Mouse (Mus musculus): ENCODE measurements around the gene Acss1.
A peak's percentile ranks its signal among the peaks of the same experiment; 100 is the strongest.

The Acss1 gene

DNA sequence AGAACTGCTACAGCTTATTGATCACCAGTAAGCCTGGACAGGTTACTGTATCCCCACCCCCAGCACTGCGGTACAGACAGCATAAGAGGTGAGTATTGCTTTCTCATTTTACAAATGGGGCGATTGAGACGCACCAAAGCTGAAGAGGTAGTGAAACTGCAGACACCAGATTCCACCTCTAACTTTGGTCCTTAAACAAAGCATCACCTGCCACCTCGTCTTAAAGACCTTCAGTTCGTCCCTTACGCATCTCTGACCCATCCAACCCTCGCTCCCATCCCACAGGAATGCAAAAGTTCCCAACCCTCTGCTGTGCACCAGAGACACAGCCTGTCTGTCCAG is 1.6 kb downstream of the Acss1 start:
- no peak for DNase-seq (ENCODE audit: low read depth, low spot score)

DNA sequence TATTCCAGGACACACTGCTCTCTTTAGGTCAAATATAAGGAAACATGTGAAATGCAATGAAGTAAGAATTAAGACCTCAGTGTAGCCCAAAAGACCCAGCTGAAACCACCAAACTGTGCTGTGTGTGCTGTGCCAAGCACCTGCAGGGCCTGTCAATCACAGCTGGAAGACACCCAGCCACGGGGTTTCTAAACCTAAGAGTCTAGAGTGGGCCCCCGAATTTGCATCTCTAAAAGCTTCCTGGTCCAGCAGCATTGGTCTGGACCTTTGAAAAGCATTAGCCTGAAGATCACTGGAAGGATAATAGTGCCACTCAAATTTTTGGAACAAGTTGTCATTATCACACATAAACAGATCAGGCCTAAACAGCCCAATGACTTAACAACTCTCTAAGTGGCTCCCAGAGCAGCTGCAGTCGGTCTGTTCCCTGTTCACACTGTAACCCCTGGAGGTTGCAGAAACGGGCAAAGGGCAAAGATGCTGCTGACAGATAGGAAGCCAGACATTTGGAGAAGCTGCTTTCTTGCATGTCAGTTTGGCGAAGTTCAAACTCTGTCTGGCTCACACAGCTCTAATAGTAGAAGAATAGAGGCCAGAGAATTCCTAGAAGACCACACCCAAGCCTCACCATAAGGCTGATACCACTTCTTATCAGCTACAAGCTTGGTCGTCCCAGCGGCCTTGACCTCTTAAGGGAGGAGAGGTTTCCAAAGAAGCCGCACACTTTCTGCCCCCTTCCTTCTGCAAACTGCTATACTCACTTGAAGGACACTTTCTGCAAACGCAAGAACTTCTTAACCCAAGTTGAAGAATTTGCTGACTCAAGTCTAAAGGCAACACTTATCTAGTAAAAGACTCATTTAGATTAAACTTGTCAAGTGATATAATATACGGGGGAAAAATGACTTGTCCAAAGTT is 2.5 kb downstream of the Acss1 start:
- DNase-seq (ENCODE audit: low read depth, low spot score), result no peak

DNA sequence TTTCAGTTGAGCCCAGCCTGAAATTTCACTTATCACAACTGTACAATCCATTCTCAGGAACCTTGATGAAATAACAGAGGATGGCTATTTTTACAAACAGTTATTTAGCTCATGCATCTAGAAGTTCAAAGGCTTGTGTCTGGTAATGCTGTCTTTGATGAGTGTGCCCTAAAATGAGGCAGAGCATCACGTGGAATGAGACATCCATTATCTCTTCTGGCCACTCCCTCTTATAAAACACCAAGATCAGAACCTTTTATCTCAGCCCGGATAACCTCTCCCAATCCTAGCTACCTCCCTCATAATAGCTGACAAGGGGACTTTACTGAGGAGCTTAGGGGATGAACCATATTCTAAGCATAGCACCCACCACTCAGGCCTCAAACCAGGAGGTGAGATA is 3.3 kb downstream of the Acss1 start:
- DNase-seq (ENCODE audit: low read depth, low spot score), result no peak

DNA sequence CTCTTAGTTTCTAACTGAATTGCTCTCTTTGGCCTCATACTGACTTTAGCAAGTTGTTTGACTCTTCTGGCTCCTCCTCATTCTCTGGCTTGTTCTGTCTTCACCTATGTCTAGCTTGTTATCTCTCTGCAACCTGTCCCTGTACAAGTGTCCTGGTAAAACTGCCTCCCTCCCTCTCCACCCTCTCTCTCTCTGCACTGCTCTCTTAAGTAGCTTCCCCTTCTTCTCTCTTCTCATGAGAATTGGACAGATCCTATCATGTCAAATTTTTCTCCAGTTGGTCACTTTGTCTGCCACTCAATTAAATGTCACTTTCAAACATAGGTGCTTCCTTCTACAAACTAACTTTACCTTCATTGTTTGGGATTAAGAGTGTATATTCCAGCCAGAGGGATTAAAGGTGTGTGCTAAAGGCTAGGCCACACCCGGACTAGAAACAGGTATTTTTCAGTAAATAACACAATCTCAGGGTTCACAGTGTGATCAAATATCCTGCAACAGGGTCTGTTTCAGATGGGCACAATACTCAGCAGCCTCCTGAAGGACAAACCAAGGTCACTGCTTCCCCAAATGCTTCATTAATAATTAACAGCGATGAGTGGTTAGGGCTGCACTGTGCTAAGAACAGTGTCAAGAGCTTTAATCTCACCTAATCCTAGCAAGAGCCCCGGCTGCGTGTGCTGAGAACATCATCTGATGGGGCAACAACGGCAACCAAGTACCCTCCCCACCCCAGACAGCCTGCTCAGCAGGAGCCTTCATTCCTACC is 4.0 kb downstream of the Acss1 start:
- DNase-seq (ENCODE audit: low read depth, low spot score), result peak; percentile 31

DNA sequence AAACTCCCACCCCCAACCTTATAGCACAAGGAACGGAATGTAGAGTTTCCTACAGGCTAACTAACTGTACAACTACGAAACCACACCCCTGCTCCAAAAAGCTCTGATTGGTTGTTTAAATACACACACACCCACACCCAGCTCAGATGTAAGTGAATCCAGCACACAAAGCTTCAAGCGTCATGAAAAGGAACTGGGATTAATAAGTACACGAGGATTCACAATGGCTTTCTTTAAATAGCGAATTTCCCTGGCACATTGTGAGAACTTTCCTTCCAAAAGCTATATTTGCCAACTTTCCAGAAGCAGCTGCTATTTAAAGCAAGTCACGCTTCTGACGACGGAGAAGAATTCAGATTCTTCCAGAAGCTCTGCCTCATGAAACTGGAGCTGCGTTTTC is 5.0 kb downstream of the Acss1 start:
- no peak for DNase-seq (ENCODE audit: low read depth, low spot score)

- DNase-seq (ENCODE audit: low read depth, low spot score), result no peak
These were observed 6.3 kb downstream of the Acss1 start for GRCm38 (mm10) chr2:150662007-150662406.

DNA sequence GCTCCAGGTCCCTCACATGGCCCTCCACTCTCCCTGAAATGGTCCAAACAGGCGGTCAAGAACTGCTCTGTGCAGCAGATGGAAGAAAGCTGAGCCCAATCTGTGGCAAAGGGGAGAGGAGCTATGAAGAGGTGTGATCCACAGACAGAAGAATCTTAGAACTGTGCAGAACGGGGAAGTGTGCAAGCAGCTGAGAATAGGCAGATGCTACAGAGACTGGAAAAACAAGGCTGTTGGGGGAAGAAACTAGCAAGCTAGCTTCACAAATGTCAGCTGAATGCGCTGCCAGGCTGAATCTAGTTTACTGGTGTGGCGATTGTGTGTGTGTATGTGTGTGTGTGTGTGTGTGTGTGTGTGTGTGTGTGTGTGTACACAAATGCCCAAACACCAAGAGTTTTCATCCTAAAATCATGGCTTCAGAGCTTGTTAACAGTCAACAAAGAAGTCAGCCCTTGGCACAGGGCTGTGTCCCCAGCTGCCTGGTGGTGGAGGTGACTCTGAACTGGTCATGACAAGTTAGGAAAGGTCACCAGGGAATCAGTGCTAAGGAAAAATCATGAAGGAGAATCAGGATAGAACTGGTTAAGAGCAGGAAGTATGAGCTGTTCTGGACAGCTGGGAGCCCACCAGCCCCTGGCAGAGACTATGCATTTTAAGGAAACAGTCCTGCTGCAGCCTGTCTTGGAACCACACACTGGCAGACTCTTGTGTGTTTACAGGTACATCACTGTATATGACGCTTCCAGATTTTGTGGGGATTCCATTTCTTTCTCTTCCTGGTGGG is 7.4 kb downstream of the Acss1 start:
- DNase-seq (ENCODE audit: low read depth, low spot score), result peak; percentile 56

- peak; percentile 62 for DNase-seq (ENCODE audit: low read depth, low spot score)
These were observed 8.3 kb downstream of the Acss1 start for GRCm38 (mm10) chr2:150660049-150660448.

- peak; percentile 89 for DNase-seq (ENCODE audit: low read depth, low spot score)
These were observed 11.1 kb downstream of the Acss1 start for GRCm38 (mm10) chr2:150656975-150657768.

DNA sequence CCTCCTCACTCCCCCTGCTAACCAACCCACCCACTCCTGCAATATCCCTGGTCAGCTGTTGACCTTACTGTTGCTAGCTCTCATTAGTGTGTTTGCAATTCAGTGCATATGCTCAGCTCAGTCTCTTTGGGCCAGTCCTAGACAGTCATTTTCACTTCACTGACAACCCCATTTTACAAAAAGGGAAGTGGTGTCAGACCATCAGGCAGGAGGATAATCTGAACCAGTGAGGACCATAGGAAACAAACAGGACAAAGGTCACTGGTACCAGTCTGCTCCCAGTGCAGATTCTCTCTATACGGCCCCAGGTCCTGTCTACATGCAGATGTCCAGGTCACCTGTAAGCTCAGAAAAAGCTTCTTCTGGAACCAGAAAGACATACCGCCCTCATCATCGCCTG is 12.2 kb downstream of the Acss1 start:
- DNase-seq (ENCODE audit: low read depth, low spot score), result no peak

GRCm38 (mm10) chr2:150655290-150655689 is 13.0 kb downstream of the Acss1 start:
- no peak for DNase-seq (ENCODE audit: low read depth, low spot score)

GRCm38 (mm10) chr2:150654814-150655213 is 13.5 kb downstream of the Acss1 start:
- DNase-seq (ENCODE audit: low read depth, low spot score), result no peak

DNA sequence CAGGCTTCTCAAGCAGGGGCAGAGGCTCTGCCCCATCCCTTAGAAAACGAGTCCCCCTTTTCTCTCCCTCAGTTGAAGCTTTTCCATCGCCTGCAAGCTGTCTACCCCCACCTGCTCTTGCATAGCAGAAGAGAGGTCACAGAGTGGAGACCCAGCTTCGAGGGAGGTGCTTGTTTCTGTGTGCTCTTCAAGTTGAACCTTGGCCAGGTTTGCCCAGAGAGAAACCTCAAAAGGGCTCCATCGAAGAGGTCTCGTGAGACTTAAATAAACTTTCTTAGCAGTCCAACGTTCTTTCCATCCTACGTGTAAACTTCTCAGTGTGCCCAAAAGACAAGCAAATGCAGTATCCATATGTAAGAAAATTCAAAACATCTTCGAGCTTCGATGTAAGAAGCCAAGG is 16.9 kb downstream of the Acss1 start:
- no peak for DNase-seq (ENCODE audit: low read depth, low spot score)

GRCm38 (mm10) chr2:150650511-150651074 is 17.7 kb downstream of the Acss1 start:
- peak; percentile 45 for DNase-seq (ENCODE audit: low read depth, low spot score)

- no peak for DNase-seq (ENCODE audit: low read depth, low spot score)
These were observed 19.9 kb downstream of the Acss1 start for GRCm38 (mm10) chr2:150648300-150648895.

GRCm38 (mm10) chr2:150647681-150648299 is 20.5 kb downstream of the Acss1 start:
- no peak for DNase-seq (ENCODE audit: low read depth, low spot score)

- DNase-seq (ENCODE audit: low read depth, low spot score), result no peak
These were observed 21.7 kb downstream of the Acss1 start for GRCm38 (mm10) chr2:150646411-150647121.

GRCm38 (mm10) chr2:150645225-150645624 is 23.1 kb downstream of the Acss1 start:
- DNase-seq (ENCODE audit: low read depth, low spot score), result no peak

GRCm38 (mm10) chr2:150643726-150644415 is 24.4 kb downstream of the Acss1 start:
- DNase-seq (ENCODE audit: low read depth, low spot score), result peak; percentile 50
